Mouse (Mus musculus): ENCODE measurements around the gene Atxn2. TPM values are rescaled to one million over a fixed set of nuclear protein-coding genes. Genes with fewer than 3 reads are reported as not detected.
A peak's percentile ranks its signal among the peaks of the same experiment; 100 is the strongest.

Gene Atxn2
- polyA plus RNA-seq, 1 experiment from 2014 or later, result 209 TPM

GRCm38 (mm10) chr5:121818862-121819261, 107.7 kb downstream of the Atxn2 start:
- in situ Hi-C loops (cut with MboI; ENCODE audit: low pct_unique_long_range_greater_than_20kb), result no loop called here
- no peak for ATAC-seq
- ChIA-PET POLR2A (interaction anchor here (0.6 to 8.4 kb wide), 3 partner anchors 17 to 574 kb away, joined by 3 to 61 read pairs (median 6); partner anchors contain the start of gene Sh2b3), CTCF (interaction anchor here (1.0 to 7.1 kb wide), 3 partner anchors 9 to 25 kb away, joined by 3 to 41 read pairs (median 10); no protein-coding TSS in a partner anchor)
- no peak for DNase-seq (ENCODE audit: low read depth, low spot score)
- H3K27me3 ChIP-seq, result no peaks in the 10 kb centered on the region
- no peak for TF ChIP-seq CTCF (IDR thresholded peaks at IDR 0.05)

DNA sequence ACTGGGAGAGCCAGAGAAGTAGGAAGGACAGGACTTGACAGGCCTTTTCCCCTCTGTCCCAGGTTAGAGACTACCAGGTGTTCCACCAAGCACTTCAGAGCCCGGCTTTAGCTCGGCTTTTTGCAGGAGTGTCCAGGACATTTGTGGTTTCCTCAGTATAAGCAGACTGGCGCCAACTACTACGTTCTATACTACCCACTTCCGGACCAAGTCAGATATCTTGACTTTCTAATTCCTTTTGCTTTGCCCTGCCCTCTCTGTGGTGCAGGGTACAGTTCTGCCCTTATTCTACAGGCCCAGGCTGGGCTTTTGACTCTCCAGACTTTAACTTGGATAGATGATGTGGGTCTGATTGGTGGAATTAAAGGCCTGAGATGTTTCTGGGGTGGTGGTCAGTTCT, 108.4 kb downstream of the Atxn2 start:
- TF ChIP-seq CTCF (IDR thresholded peaks at IDR 0.05), result no peak
- DNase-seq (ENCODE audit: low read depth, low spot score), result no peak
- no peak for ATAC-seq
- ChIA-PET CTCF (interaction anchor here (2.2 to 7.1 kb wide), 2 partner anchors 14 to 24 kb away, joined by 6 to 41 read pairs; no protein-coding TSS in a partner anchor), POLR2A (interaction anchor here (0.6 to 8.4 kb wide), 3 partner anchors 16 to 573 kb away, joined by 3 to 61 read pairs (median 6); partner anchors contain the start of gene Sh2b3)
- H3K27me3 ChIP-seq, result no peaks in the 10 kb centered on the region
- in situ Hi-C loops (cut with MboI; ENCODE audit: low pct_unique_long_range_greater_than_20kb), result no loop called here

DNA sequence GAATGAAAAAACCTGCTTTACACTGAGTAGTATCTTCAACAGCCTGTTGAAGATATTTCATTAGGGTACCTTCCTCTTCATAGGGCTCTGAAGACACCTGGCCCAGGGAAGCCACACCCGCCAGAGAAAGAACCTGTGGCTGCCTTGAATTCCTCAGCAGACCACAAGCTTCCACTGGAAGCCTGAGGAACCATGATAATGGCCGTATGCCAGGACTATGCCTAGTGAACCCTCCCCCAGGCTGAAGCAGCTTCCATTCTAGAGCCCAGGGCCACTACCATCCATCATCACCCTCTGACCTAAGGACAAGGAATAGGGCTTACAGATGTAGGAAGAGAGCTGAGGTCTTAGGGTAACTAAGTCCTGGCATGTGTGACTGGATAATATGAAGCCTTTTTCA, 109.0 kb downstream of the Atxn2 start:
- peak; percentile 42 for ATAC-seq
- POLR2A ChIA-PET, result interaction anchor here (8.4 kb wide), 1 partner anchor 15 kb away, joined by 61 read pairs; the partner anchor contains the start of gene Sh2b3
- no peaks in the 10 kb centered on the region for H3K27me3 ChIP-seq
- CTCF ChIA-PET, result interaction anchor here (0.9 to 7.1 kb wide), 5 partner anchors 11 to 23 kb away, joined by 3 to 41 read pairs (median 4); partner anchors contain the start of gene Sh2b3
- in situ Hi-C loops (cut with MboI; ENCODE audit: low pct_unique_long_range_greater_than_20kb), result no loop called here
- TF ChIP-seq CTCF (IDR thresholded peaks at IDR 0.05), result no peak
- peak; percentile 37 for DNase-seq (ENCODE audit: low read depth, low spot score)

- no peak for TF ChIP-seq CTCF (IDR thresholded peaks at IDR 0.05)
- ChIA-PET POLR2A (interaction anchor here (8.4 kb wide), 1 partner anchor 15 kb away, joined by 61 read pairs; the partner anchor contains the start of gene Sh2b3), CTCF (interaction anchor here (0.9 to 7.1 kb wide), 6 partner anchors 9 to 23 kb away, joined by 3 to 41 read pairs (median 4); partner anchors contain the start of gene Sh2b3)
- in situ Hi-C loops (cut with MboI; ENCODE audit: low pct_unique_long_range_greater_than_20kb), result no loop called here
- no peak for DNase-seq (ENCODE audit: low read depth, low spot score)
- ATAC-seq, result no peak
- no peaks in the 10 kb centered on the region for H3K27me3 ChIP-seq
These were observed 109.5 kb downstream of the Atxn2 start for GRCm38 (mm10) chr5:121820657-121821056.

DNA sequence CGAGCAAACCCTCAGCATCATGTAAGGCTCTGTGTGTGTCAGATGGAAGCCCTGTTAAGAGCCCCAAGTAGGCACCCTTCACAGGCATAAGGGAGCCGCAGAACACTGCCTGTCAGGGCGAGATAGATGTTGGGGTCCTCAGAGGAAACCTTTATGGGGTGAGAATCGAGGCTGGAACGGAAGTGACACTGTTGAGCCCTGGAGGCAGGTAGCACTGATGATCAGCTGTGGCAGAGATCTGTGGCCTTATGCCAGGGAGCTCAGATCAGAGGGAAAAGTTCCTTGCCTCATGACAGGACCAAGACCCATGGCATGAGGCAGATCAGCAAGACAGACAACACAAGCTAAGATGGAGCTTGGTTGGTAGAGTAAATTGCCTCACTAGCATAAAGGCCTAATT, 110.0 kb downstream of the Atxn2 start:
- ATAC-seq, result no peak
- POLR2A ChIA-PET, result interaction anchor here (8.4 kb wide), 1 partner anchor 14 kb away, joined by 61 read pairs; the partner anchor contains the start of gene Sh2b3
- in situ Hi-C loops (cut with MboI; ENCODE audit: low pct_unique_long_range_greater_than_20kb), result no loop called here
- no peaks in the 10 kb centered on the region for H3K27me3 ChIP-seq
- DNase-seq (ENCODE audit: low read depth, low spot score), result no peak
- TF ChIP-seq CTCF (IDR thresholded peaks at IDR 0.05), result no peak
- CTCF ChIA-PET, result interaction anchor here (0.7 to 2.2 kb wide), 6 partner anchors 10 to 16 kb away, joined by 3 to 6 read pairs (median 3); partner anchors contain the start of gene Sh2b3

- in situ Hi-C loops (cut with MboI; ENCODE audit: low pct_unique_long_range_greater_than_20kb), result no loop called here
- DNase-seq (ENCODE audit: low read depth, low spot score) (no peak), ATAC-seq (no peak)
- CTCF ChIA-PET, result interaction anchor here (0.7 to 2.2 kb wide), 3 partner anchors 10 to 16 kb away, joined by 3 to 6 read pairs (median 3); partner anchors contain the start of gene Sh2b3
- no peak for TF ChIP-seq CTCF (IDR thresholded peaks at IDR 0.05)
- no peaks in the 10 kb centered on the region for H3K27me3 ChIP-seq
- POLR2A ChIA-PET, result interaction anchor here (8.4 kb wide), 1 partner anchor 14 kb away, joined by 61 read pairs; the partner anchor contains the start of gene Sh2b3
These were observed 110.4 kb downstream of the Atxn2 start for GRCm38 (mm10) chr5:121821552-121821951.

GRCm38 (mm10) chr5:121822786-121823505, 111.8 kb downstream of the Atxn2 start:
- ATAC-seq, result no peak

GRCm38 (mm10) chr5:121823668-121824067, 112.5 kb downstream of the Atxn2 start:
- TF ChIP-seq CTCF (IDR thresholded peaks at IDR 0.05), result no peak
- ChIA-PET POLR2A (interaction anchor here (8.4 kb wide), 1 partner anchor 12 kb away, joined by 61 read pairs; the partner anchor contains the start of gene Sh2b3), CTCF (interaction anchor here (1.5 kb wide), 1 partner anchor 9 kb away, joined by 4 read pairs; no protein-coding TSS in a partner anchor)
- DNase-seq (ENCODE audit: low read depth, low spot score) (no peak), ATAC-seq (no peak)
- in situ Hi-C loops (cut with MboI; ENCODE audit: low pct_unique_long_range_greater_than_20kb), result no loop called here
- H3K27me3 ChIP-seq, result no peaks in the 10 kb centered on the region

More at GRCm38 (mm10) chr5:121822786-121823505, 111.8 kb downstream of the Atxn2 start:
- TF ChIP-seq CTCF (IDR thresholded peaks at IDR 0.05), result no peak
- in situ Hi-C loops (cut with MboI; ENCODE audit: low pct_unique_long_range_greater_than_20kb), result no loop called here
- DNase-seq (ENCODE audit: low read depth, low spot score), result no peak
- ChIA-PET POLR2A (interaction anchor here (8.4 kb wide), 1 partner anchor 12 kb away, joined by 61 read pairs; the partner anchor contains the start of gene Sh2b3), CTCF (interaction anchor here (1.0 to 1.5 kb wide), 2 partner anchors 8 to 27 kb away, joined by 3 to 4 read pairs; no protein-coding TSS in a partner anchor)
- H3K27me3 ChIP-seq, result no peaks in the 10 kb centered on the region

DNA sequence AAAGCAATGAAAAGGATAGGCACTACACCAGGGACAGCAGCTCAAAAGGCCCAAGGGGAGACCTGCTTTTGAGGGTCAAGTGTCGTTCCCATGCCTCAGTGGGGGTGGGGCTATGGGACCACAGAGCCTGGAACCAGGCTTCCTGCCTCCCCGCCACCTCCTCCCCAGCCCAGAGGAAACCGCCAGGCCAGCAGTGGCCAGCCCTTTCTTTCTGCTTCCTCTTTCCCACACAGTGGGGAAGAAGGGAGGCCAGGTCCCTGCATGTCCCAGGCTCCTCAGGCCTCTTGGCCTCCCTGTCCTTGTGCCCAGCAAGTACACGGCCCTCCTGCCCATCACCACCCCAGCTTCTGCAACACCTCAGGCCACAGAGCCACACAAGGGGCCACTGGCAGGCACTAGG, 113.0 kb downstream of the Atxn2 start:
- DNase-seq (ENCODE audit: low read depth, low spot score) (no peak), ATAC-seq (no peak)
- CTCF ChIA-PET, result interaction anchor here (1.5 to 1.7 kb wide), 2 partner anchors 9 to 10 kb away, joined by 4 to 6 read pairs; no protein-coding TSS in a partner anchor
- H3K27me3 ChIP-seq, result no peaks in the 10 kb centered on the region
- TF ChIP-seq CTCF (IDR thresholded peaks at IDR 0.05), result no peak
- in situ Hi-C loops (cut with MboI; ENCODE audit: low pct_unique_long_range_greater_than_20kb), result no loop called here
- POLR2A ChIA-PET, result interaction anchor here (8.4 kb wide), 1 partner anchor 11 kb away, joined by 61 read pairs; the partner anchor contains the start of gene Sh2b3

- no peak for ATAC-seq
- in situ Hi-C loops (cut with MboI; ENCODE audit: low pct_unique_long_range_greater_than_20kb), result no loop called here
- POLR2A ChIA-PET, result interaction anchor here (0.5 to 1.9 kb wide), 4 partner anchors 8 to 45 kb away, joined by 4 to 6 read pairs (median 4); no protein-coding TSS in a partner anchor
- DNase-seq (ENCODE audit: low read depth, low spot score), result no peak
- H3K27me3 ChIP-seq, result no peaks in the 10 kb centered on the region
- TF ChIP-seq CTCF (IDR thresholded peaks at IDR 0.05), result no peak
- CTCF ChIA-PET, result interaction anchor here (0.9 to 2.7 kb wide), 4 partner anchors 9 to 11 kb away, joined by 3 to 10 read pairs (median 6); partner anchors contain the start of gene Sh2b3
These were observed 114.5 kb downstream of the Atxn2 start for GRCm38 (mm10) chr5:121825606-121826005.

Data from Patski (cell line).